Mouse (Mus musculus): ENCODE measurements at regions not wholly inside any gene's neighbourhood (a gene's known extent, or its start where the extent isn't known, plus 50 kb on each side); places are given as distances from the start of the nearest gene placed in this dataset.

DNA sequence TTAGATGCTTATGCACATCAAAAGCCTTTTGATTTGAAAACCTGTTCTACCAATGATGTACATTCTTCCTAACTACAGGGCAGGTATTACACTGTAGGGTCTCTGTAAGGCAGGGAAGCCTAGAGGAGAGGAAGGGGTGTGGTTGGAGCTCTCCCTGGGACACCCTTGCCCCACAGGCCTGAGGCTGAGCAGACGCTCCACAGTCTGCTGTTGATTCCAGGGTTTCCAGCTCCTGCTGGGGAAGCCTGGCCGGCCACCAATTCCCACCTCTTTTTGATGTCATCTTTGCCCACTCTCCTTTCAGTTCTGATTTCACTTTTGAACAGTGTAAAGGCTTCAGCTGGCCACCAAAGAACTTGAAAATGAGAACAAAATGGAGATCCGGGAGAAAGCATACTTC lies 223.0 kb upstream of the Spred2 start:
- Histone ChIP-seq H3K4me2 (ENCODE audit: low read depth) (no peak overlapping the region), H3K4me3 (ENCODE audit: insufficient read depth in 1 of 2, low read depth in 2 of 2, low read length in 2 of 2) (no peak overlapping the region), H3K27ac (no peak overlapping the region), H3K9ac (replicated peaks) (no peak overlapping the region), H3K9me3 (ENCODE audit: control insufficient read depth, low read length) (no peaks in the 10 kb centered on the region), H3K36me3 (replicated peaks; ENCODE audit: control insufficient read depth, insufficient read depth, low read depth) (no peaks in the 10 kb centered on the region), H3K27me3 (ENCODE audit: control insufficient read depth, insufficient read depth, low read length) (no peaks in the 10 kb centered on the region), H3K4me1 (replicated peaks; ENCODE audit: control insufficient read depth in 2 of 2, insufficient read depth in 2 of 2, low read length in 1 of 2) (no peaks in the 10 kb centered on the region)
- DNase-seq (ENCODE audit: low read depth in 3 of 3, low spot score in 3 of 3) (no peak), ATAC-seq (ENCODE audit: insufficient read depth) (no peak)
- WGBS (ENCODE audit: insufficient replicate concordance) = 60% methylated on average over 3 of the region's 3 CpGs
- TF ChIP-seq CTCF (IDR thresholded peaks at IDR 0.05; ENCODE audit: low read depth) (no peak), EP300 (IDR thresholded peaks at IDR 0.05; ENCODE audit: low read depth) (no peak)

DNA sequence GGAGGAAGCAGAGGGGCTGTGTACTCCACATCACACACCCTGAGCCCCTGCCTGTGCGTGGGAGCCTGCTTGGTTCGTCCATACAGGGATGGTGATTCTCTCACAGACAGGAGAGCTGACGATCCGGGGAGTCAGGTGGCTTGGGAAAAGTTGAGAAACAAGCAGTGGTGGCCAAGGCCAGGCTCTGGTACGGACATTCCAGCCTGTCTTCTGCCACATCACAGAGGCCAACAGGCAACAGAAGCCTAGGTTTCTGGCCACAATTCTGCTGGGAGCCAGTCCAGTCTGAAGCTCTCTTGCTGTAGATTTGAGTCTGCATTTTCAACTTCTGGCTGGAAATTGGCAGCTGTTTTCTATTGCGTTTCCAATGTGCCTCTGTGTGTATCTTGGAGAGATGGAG lies 215.4 kb upstream of the Spred2 start:
- H3K9ac ChIP-seq (replicated peaks) = no peak overlapping the region
- no peak overlapping the region for H3K4me2 ChIP-seq (ENCODE audit: low read depth)
- no peak for ATAC-seq (ENCODE audit: insufficient read depth)
- no peak for DNase-seq (ENCODE audit: low read depth in 3 of 3, low spot score in 3 of 3)
- no peaks in the 10 kb centered on the region for H3K4me1 ChIP-seq (replicated peaks; ENCODE audit: control insufficient read depth in 2 of 2, insufficient read depth in 2 of 2, low read length in 1 of 2)
- TF ChIP-seq CTCF (IDR thresholded peaks at IDR 0.05; ENCODE audit: low read depth) (no peak), EP300 (IDR thresholded peaks at IDR 0.05; ENCODE audit: low read depth) (no peak)
- no peaks in the 10 kb centered on the region for H3K36me3 ChIP-seq (replicated peaks; ENCODE audit: control insufficient read depth, insufficient read depth, low read depth)
- no peaks in the 10 kb centered on the region for H3K27me3 ChIP-seq (ENCODE audit: control insufficient read depth, insufficient read depth, low read length)
- 67% methylated on average over 6 of the region's 6 CpGs for WGBS (ENCODE audit: insufficient replicate concordance)
- no peak overlapping the region for H3K4me3 ChIP-seq (ENCODE audit: insufficient read depth in 1 of 2, low read depth in 2 of 2, low read length in 2 of 2)
- no peak overlapping the region for H3K27ac ChIP-seq
- H3K9me3 ChIP-seq (ENCODE audit: control insufficient read depth, low read length) = no peaks in the 10 kb centered on the region

- H3K4me2 ChIP-seq (ENCODE audit: low read depth) = no peak overlapping the region
- WGBS (ENCODE audit: insufficient replicate concordance) = 72% methylated on average over 8 of the region's 8 CpGs
- H3K4me3 ChIP-seq (ENCODE audit: insufficient read depth in 1 of 2, low read depth in 2 of 2, low read length in 2 of 2) = no peak overlapping the region
- H3K9me3 ChIP-seq (ENCODE audit: control insufficient read depth, low read length) = no peaks in the 10 kb centered on the region
- no peaks in the 10 kb centered on the region for H3K27me3 ChIP-seq (ENCODE audit: control insufficient read depth, insufficient read depth, low read length)
- no peaks in the 10 kb centered on the region for H3K4me1 ChIP-seq (replicated peaks; ENCODE audit: control insufficient read depth in 2 of 2, insufficient read depth in 2 of 2, low read length in 1 of 2)
- no peak for ATAC-seq (ENCODE audit: insufficient read depth)
- no peak for DNase-seq (ENCODE audit: low read depth in 3 of 3, low spot score in 3 of 3)
- no peak for TF ChIP-seq EP300 (IDR thresholded peaks at IDR 0.05; ENCODE audit: low read depth)
- TF ChIP-seq CTCF (IDR thresholded peaks at IDR 0.05; ENCODE audit: low read depth) = no peak
- H3K36me3 ChIP-seq (replicated peaks; ENCODE audit: control insufficient read depth, insufficient read depth, low read depth) = no peaks in the 10 kb centered on the region
- H3K27ac ChIP-seq = no peak overlapping the region
- no peak overlapping the region for H3K9ac ChIP-seq (replicated peaks)
Measured at GRCm38 (mm10) chr11:19709337-19709736, 214.8 kb upstream of the Spred2 start.

GRCm38 (mm10) chr11:19713091-19713490 lies 211.1 kb upstream of the Spred2 start:
- Histone ChIP-seq H3K27me3 (ENCODE audit: control insufficient read depth, insufficient read depth, low read length) (no peaks in the 10 kb centered on the region), H3K9ac (replicated peaks) (no peak overlapping the region), H3K9me3 (ENCODE audit: control insufficient read depth, low read length) (no peaks in the 10 kb centered on the region), H3K27ac (no peak overlapping the region), H3K4me1 (replicated peaks; ENCODE audit: control insufficient read depth in 2 of 2, insufficient read depth in 2 of 2, low read length in 1 of 2) (no peaks in the 10 kb centered on the region), H3K4me3 (ENCODE audit: insufficient read depth in 1 of 2, low read depth in 2 of 2, low read length in 2 of 2) (no peak overlapping the region), H3K4me2 (ENCODE audit: low read depth) (no peak overlapping the region), H3K36me3 (replicated peaks; ENCODE audit: control insufficient read depth, insufficient read depth, low read depth) (no peaks in the 10 kb centered on the region)
- TF ChIP-seq EP300 (IDR thresholded peaks at IDR 0.05; ENCODE audit: low read depth) (no peak), CTCF (IDR thresholded peaks at IDR 0.05; ENCODE audit: low read depth) (no peak)
- ATAC-seq (ENCODE audit: insufficient read depth) (no peak), DNase-seq (ENCODE audit: low read depth in 3 of 3, low spot score in 3 of 3) (no peak)
- 68% methylated on average over 8 of the region's 8 CpGs for WGBS (ENCODE audit: insufficient replicate concordance)

DNA sequence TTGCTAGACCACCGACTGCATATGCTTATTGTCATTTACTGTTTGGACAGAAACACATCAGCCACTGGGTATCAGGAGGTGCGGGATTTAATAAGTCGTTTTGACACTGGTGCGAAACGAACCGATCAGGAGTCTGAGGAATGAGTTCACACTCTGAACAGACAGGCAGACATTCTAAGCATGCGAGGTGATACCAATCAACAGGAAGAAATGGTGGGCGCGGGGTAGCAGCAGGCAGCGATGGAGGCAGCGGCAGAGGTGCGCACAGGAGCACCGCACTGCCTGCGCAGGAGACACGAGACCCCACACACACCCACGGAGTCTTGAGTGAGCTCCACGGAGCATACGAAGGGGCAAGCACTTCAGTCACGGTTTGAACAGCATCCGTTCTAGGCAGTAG lies 210.6 kb upstream of the Spred2 start:
- no peak overlapping the region for H3K9ac ChIP-seq (replicated peaks)
- H3K36me3 ChIP-seq (replicated peaks; ENCODE audit: control insufficient read depth, insufficient read depth, low read depth) = no peaks in the 10 kb centered on the region
- no peak overlapping the region for H3K4me3 ChIP-seq (ENCODE audit: insufficient read depth in 1 of 2, low read depth in 2 of 2, low read length in 2 of 2)
- WGBS (ENCODE audit: insufficient replicate concordance) = 62% methylated on average over 20 of the region's 20 CpGs
- H3K4me2 ChIP-seq (ENCODE audit: low read depth) = no peak overlapping the region
- H3K27me3 ChIP-seq (ENCODE audit: control insufficient read depth, insufficient read depth, low read length) = no peaks in the 10 kb centered on the region
- H3K27ac ChIP-seq = no peak overlapping the region
- no peaks in the 10 kb centered on the region for H3K4me1 ChIP-seq (replicated peaks; ENCODE audit: control insufficient read depth in 2 of 2, insufficient read depth in 2 of 2, low read length in 1 of 2)
- ATAC-seq (ENCODE audit: insufficient read depth) (no peak), DNase-seq (ENCODE audit: low read depth in 3 of 3, low spot score in 3 of 3) (no peak)
- no peaks in the 10 kb centered on the region for H3K9me3 ChIP-seq (ENCODE audit: control insufficient read depth, low read length)
- TF ChIP-seq CTCF (IDR thresholded peaks at IDR 0.05; ENCODE audit: low read depth) (no peak), EP300 (IDR thresholded peaks at IDR 0.05; ENCODE audit: low read depth) (no peak)

Data from liver, embryonic 14.5 days (tissue).